Mouse (Mus musculus) midbrain, embryonic 13.5 days (tissue): ENCODE measurements around the gene Gm21887. TPM values are rescaled to one million over a fixed set of nuclear protein-coding genes. Genes with fewer than 3 reads are reported as not detected.
"Not testable (repeated sequence)": the region's sequence is repeated elsewhere in the genome, so short reads cannot be mapped to it uniquely, and the experiment has no call there.

Source experiments
- ATAC-seq: fragments of 200-750 bp; cut with Nextera tagmentation; 2 replicates; pipeline ENCODE4 v1.8.0; 2017; ENCODE audit warnings: mild to moderate bottlenecking, moderate TSS enrichment, moderate library complexity
- H3K27ac ChIP-seq: fragments of 300-500 bp; sonication (generic); 2 replicates; pipeline ENCODE4 v1.5.1; 2015; ENCODE audit warnings: inconsistent platforms, mild to moderate bottlenecking, moderate library complexity
- H3K27me3 ChIP-seq: fragments of 300-500 bp; sonication (generic); 2 replicates; pipeline ENCODE4 v1.6.1; 2015; ENCODE audit warnings: mild to moderate bottlenecking, inconsistent platforms
- H3K36me3 ChIP-seq: fragments of 300-500 bp; sonication (generic); 2 replicates; pipeline ENCODE4 v1.6.1; 2015; ENCODE audit warnings: mild to moderate bottlenecking, inconsistent platforms
- H3K4me1 ChIP-seq: fragments of 300-500 bp; sonication (generic); replicated peaks from 2 replicates; pipeline ENCODE4 v1.6.1; 2015; ENCODE audit warnings: inconsistent platforms
- H3K4me2 ChIP-seq: fragments of 300-500 bp; sonication (generic); replicated peaks from 2 replicates; pipeline ENCODE4 v1.6.1; 2015; ENCODE audit warnings: moderate library complexity, mild to moderate bottlenecking, inconsistent platforms
- H3K4me3 ChIP-seq: fragments of 300-500 bp; sonication (generic); replicated peaks from 2 replicates; pipeline ENCODE4 v1.5.1; 2015; ENCODE audit warnings: mild to moderate bottlenecking, inconsistent platforms
- H3K9ac ChIP-seq: fragments of 300-500 bp; sonication (generic); replicated peaks from 2 replicates; pipeline ENCODE4 v1.6.1; 2015; ENCODE audit warnings: mild to moderate bottlenecking, inconsistent platforms
- H3K9me3 ChIP-seq: fragments of 300-500 bp; sonication (generic); 2 replicates; pipeline ENCODE4 v1.6.1; 2016; ENCODE audit warnings: mild to moderate bottlenecking, inconsistent platforms
- WGBS: fragments of 180-500 bp; shearing (Covaris S2); methylation state at CpG from one replicate; pipeline ENCODE4 v1.1.7; 2015; 5-methylcytosine and 5-hydroxymethylcytosine counted together
- polyA plus RNA-seq: library from polyadenylated mRNA; unstranded; fragments of >200 nt; fragmentation: Nextera tagmentation; extraction: Ambion mirVana; gene quantifications from 2 replicates; pipeline ENCODE4 v1.2.1, GENCODE M21; 2015

Gene Gm21887
- polyA plus RNA-seq, 1 experiment from 2014 or later = 183 TPM

- H3K27ac ChIP-seq, H3K4me3 ChIP-seq, ATAC-seq, H3K4me1 ChIP-seq, H3K27me3 ChIP-seq, H3K4me2 ChIP-seq, H3K9ac ChIP-seq: not testable (repeated sequence)
- peaks cover 29% of the 10 kb centered on the region for H3K36me3 ChIP-seq
- WGBS = 50% methylated on average over 15 of the region's 15 CpGs
- H3K9me3 ChIP-seq = peaks cover 37% of the 10 kb centered on the region
Observed at GRCm38 (mm10) chrX:170021750-170022461, 12.4 kb downstream of the Gm21887 start.

Other genes with a start within 250 kb of the Gm21887 start
- gene 4933400A11Rik, start 230.0 kb upstream of the Gm21887 start, polyA plus RNA-seq = not detected in 2 replicates